ENCODE assay signal across 13 mouse cellular contexts in genomic region chr3:134178491-134179054, GRCm38 (mm10). TPM values are rescaled to one million over a fixed set of nuclear protein-coding genes. Genes with fewer than 3 reads are reported as not detected.
A peak's percentile ranks its signal among the peaks of the same experiment; 100 is the strongest.
DNase-seq lines count a peak whose midpoint lies in the region; ATAC-seq and TF ChIP-seq lines count a peak whose summit lies in the region.
"Had no signal": no experiment of that assay in that cellular context is flagged by ENCODE, and none has a peak within 500 bp of the region (broad histone marks: within the 10 kb centered on the region; RNA-seq: fewer than 3 reads in every experiment).

No protein-coding gene starts in this region.

- no peak overlapping the region for H3K9ac ChIP-seq in forebrain, embryonic 12.5 days
- no peak overlapping the region for H3K9ac ChIP-seq in forebrain, embryonic 14.5 days (ENCODE audit: low read length)
- H3K9ac ChIP-seq in midbrain, embryonic 13.5 days (replicated peaks), result no peak overlapping the region
- no peak overlapping the region for H3K9ac ChIP-seq in midbrain, embryonic 16.5 days (ENCODE audit: low read depth, low read length)
- H3K9ac ChIP-seq in hindbrain, embryonic 12.5 days, result no peak overlapping the region
- no peak overlapping the region for H3K9ac ChIP-seq in midbrain, postnatal 0 days (replicated peaks; ENCODE audit: low read length, poor library complexity, severe bottlenecking)
- H3K9ac ChIP-seq: lung, embryonic 15.5 days had no signal

- TF ChIP-seq CTCF in midbrain, postnatal 0 days (IDR thresholded peaks at IDR 0.05), result no peak
- TF ChIP-seq CTCF in gastrocnemius, adult 2 months (IDR thresholded peaks at IDR 0.05), result no peak

- no peak overlapping the region for H3K27ac ChIP-seq in forebrain, embryonic 12.5 days
- no peak overlapping the region for H3K27ac ChIP-seq in forebrain, embryonic 14.5 days (ENCODE audit: low read depth, low read length)
- H3K27ac ChIP-seq in midbrain, embryonic 13.5 days, result peak overlapping the region; percentile 45; the same call in 1 of the 2 replicates
- H3K27ac ChIP-seq in midbrain, embryonic 16.5 days (ENCODE audit: low read length), result no peak overlapping the region
- peak overlapping the region; percentile 55 for H3K27ac ChIP-seq in hindbrain, embryonic 12.5 days
- H3K27ac ChIP-seq in midbrain, postnatal 0 days (ENCODE audit: low read depth, low read length), result no peak overlapping the region
- H3K27ac ChIP-seq in gastrocnemius, adult 2 months, result no peak overlapping the region
- H3K27ac ChIP-seq: lung, embryonic 15.5 days had no signal

- H3K27me3 ChIP-seq in forebrain, embryonic 12.5 days, result no peaks in the 10 kb centered on the region
- H3K27me3 ChIP-seq in forebrain, embryonic 14.5 days (replicated peaks; ENCODE audit: control insufficient read depth, insufficient read depth, low read length), result no peaks in the 10 kb centered on the region
- no peaks in the 10 kb centered on the region for H3K27me3 ChIP-seq in midbrain, embryonic 13.5 days
- no peaks in the 10 kb centered on the region for H3K27me3 ChIP-seq in midbrain, embryonic 16.5 days (ENCODE audit: control insufficient read depth, insufficient read depth, low read depth, low read length)
- H3K27me3 ChIP-seq in hindbrain, embryonic 12.5 days, result no peaks in the 10 kb centered on the region
- H3K27me3 ChIP-seq in midbrain, postnatal 0 days (ENCODE audit: insufficient read depth, low read length), result no peaks in the 10 kb centered on the region
- H3K27me3 ChIP-seq: lung, embryonic 15.5 days had no signal

- DNase-seq in forebrain, embryonic 14.5 days (ENCODE audit: low spot score), result no peak
- DNase-seq in midbrain, postnatal 0 days (ENCODE audit: low spot score), result peak; percentile 10
- no peak for DNase-seq in thymus, postnatal 10 days (ENCODE audit: low spot score in 2 of 2)
- no peak for DNase-seq in gastrocnemius, adult 2 months
- DNase-seq: adrenal gland, postnatal 10 days had no signal

- ATAC-seq in forebrain, embryonic 12.5 days (ENCODE audit: low FRiP score), result peak; percentile 33; the same call in 1 of the 2 replicates
- ATAC-seq in forebrain, embryonic 14.5 days, result no peak
- peak; percentile 67 for ATAC-seq in midbrain, embryonic 13.5 days
- ATAC-seq in midbrain, embryonic 16.5 days, result no peak; the same call in 1 of the 2 replicates
- ATAC-seq in hindbrain, embryonic 12.5 days (ENCODE audit: low FRiP score), result peak; percentile 71
- peak; percentile 38; the same call in 1 of the 2 replicates for ATAC-seq in midbrain, postnatal 0 days (ENCODE audit: low FRiP score)

- H3K4me3 ChIP-seq in forebrain, embryonic 12.5 days (replicated peaks), result no peak overlapping the region
- H3K4me3 ChIP-seq in forebrain, embryonic 14.5 days (ENCODE audit: low read depth, low read length), result no peak overlapping the region
- H3K4me3 ChIP-seq in midbrain, embryonic 13.5 days (replicated peaks), result no peak overlapping the region
- H3K4me3 ChIP-seq in midbrain, embryonic 16.5 days (ENCODE audit: low read depth, low read length), result no peak overlapping the region
- H3K4me3 ChIP-seq in hindbrain, embryonic 12.5 days, result no peak overlapping the region
- H3K4me3 ChIP-seq in midbrain, postnatal 0 days (ENCODE audit: low read depth, low read length), result no peak overlapping the region
- H3K4me3 ChIP-seq in gastrocnemius, adult 2 months, result no peak overlapping the region
- H3K4me3 ChIP-seq: lung, embryonic 15.5 days had no signal

- no peak overlapping the region for H3K4me2 ChIP-seq in forebrain, embryonic 12.5 days
- no peak overlapping the region for H3K4me2 ChIP-seq in forebrain, embryonic 14.5 days (ENCODE audit: low read length)
- H3K4me2 ChIP-seq in midbrain, embryonic 13.5 days (replicated peaks), result no peak overlapping the region
- no peak overlapping the region for H3K4me2 ChIP-seq in midbrain, embryonic 16.5 days (ENCODE audit: low read length)
- H3K4me2 ChIP-seq in hindbrain, embryonic 12.5 days (replicated peaks), result no peak overlapping the region
- no peak overlapping the region for H3K4me2 ChIP-seq in midbrain, postnatal 0 days (ENCODE audit: low read depth, low read length, poor library complexity, severe bottlenecking)
- H3K4me2 ChIP-seq: lung, embryonic 15.5 days had no signal

- intact Hi-C loops in gastrocnemius, adult 2 months (cut with DNase I), result no loop called here

- H3K36me3 ChIP-seq in forebrain, embryonic 12.5 days (replicated peaks), result no peaks in the 10 kb centered on the region
- no peaks in the 10 kb centered on the region for H3K36me3 ChIP-seq in forebrain, embryonic 14.5 days (ENCODE audit: control insufficient read depth, insufficient read depth, low read length)
- H3K36me3 ChIP-seq in midbrain, embryonic 13.5 days, result no peaks in the 10 kb centered on the region
- no peaks in the 10 kb centered on the region for H3K36me3 ChIP-seq in midbrain, embryonic 16.5 days (ENCODE audit: control insufficient read depth, insufficient read depth, low read length)
- H3K36me3 ChIP-seq in hindbrain, embryonic 12.5 days, result no peaks in the 10 kb centered on the region
- no peaks in the 10 kb centered on the region for H3K36me3 ChIP-seq in midbrain, postnatal 0 days (ENCODE audit: insufficient read depth, low read length)
- H3K36me3 ChIP-seq: G1E; lung, embryonic 15.5 days had no signal

- 80% methylated on average over 7 of the region's 7 CpGs for WGBS in forebrain, embryonic 12.5 days
- 81% methylated on average over 7 of the region's 7 CpGs for WGBS in forebrain, embryonic 14.5 days
- 66% methylated on average over 7 of the region's 7 CpGs for WGBS in midbrain, embryonic 13.5 days
- 62% methylated on average over 7 of the region's 7 CpGs for WGBS in midbrain, embryonic 16.5 days
- 57% methylated on average over 7 of the region's 7 CpGs for WGBS in hindbrain, embryonic 12.5 days
- WGBS in midbrain, postnatal 0 days, result 65% methylated on average over 7 of the region's 7 CpGs

- H3K4me1 ChIP-seq in forebrain, embryonic 12.5 days, result no peaks in the 10 kb centered on the region
- H3K4me1 ChIP-seq in forebrain, embryonic 14.5 days (ENCODE audit: control insufficient read depth, insufficient read depth, low read length), result no peaks in the 10 kb centered on the region
- peaks cover 4% of the 10 kb centered on the region; the same call in 1 of the 2 replicates for H3K4me1 ChIP-seq in midbrain, embryonic 13.5 days (replicated peaks)
- H3K4me1 ChIP-seq in midbrain, embryonic 16.5 days (ENCODE audit: control insufficient read depth, insufficient read depth, low read length), result no peaks in the 10 kb centered on the region
- H3K4me1 ChIP-seq in hindbrain, embryonic 12.5 days, result no peaks in the 10 kb centered on the region
- H3K4me1 ChIP-seq in midbrain, postnatal 0 days (ENCODE audit: insufficient read depth, low read length), result no peaks in the 10 kb centered on the region
- H3K4me1 ChIP-seq: lung, embryonic 15.5 days had no signal

- H3K9me3 ChIP-seq in forebrain, embryonic 12.5 days, result no peaks in the 10 kb centered on the region
- H3K9me3 ChIP-seq in forebrain, embryonic 14.5 days (replicated peaks; ENCODE audit: control insufficient read depth, low read length), result no peaks in the 10 kb centered on the region
- no peaks in the 10 kb centered on the region for H3K9me3 ChIP-seq in midbrain, embryonic 13.5 days
- H3K9me3 ChIP-seq in midbrain, embryonic 16.5 days (replicated peaks; ENCODE audit: control insufficient read depth, low read length, poor library complexity, severe bottlenecking), result no peaks in the 10 kb centered on the region
- no peaks in the 10 kb centered on the region for H3K9me3 ChIP-seq in hindbrain, embryonic 12.5 days (replicated peaks)
- no peaks in the 10 kb centered on the region for H3K9me3 ChIP-seq in midbrain, postnatal 0 days (ENCODE audit: low read length)
- H3K9me3 ChIP-seq: G1E; lung, embryonic 15.5 days had no signal

RNA-seq across cellular contexts. Expression of gene Cxxc4, which starts 57.7 kb away (rescaled TPM):
- 20.9 and 25.5 TPM in 2 replicates for polyA plus RNA-seq in forebrain, embryonic 12.5 days (2016; fragmentation: Nextera tagmentation; extraction: Ambion mirVana)
- polyA plus RNA-seq in forebrain, embryonic 14.5 days (2014; fragmentation: Nextera tagmentation; extraction: Ambion mirVana), result 18.2 and 20.5 TPM in 2 replicates
- polyA plus RNA-seq in midbrain, embryonic 13.5 days (2015; fragmentation: Nextera tagmentation; extraction: Ambion mirVana), result 43.4 and 44.2 TPM in 2 replicates
- polyA plus RNA-seq in midbrain, embryonic 16.5 days (2015; fragmentation: Nextera tagmentation; extraction: Ambion mirVana), result 43.6 and 45.6 TPM in 2 replicates
- polyA plus RNA-seq in hindbrain, embryonic 12.5 days (2016; fragmentation: Nextera tagmentation; extraction: Ambion mirVana), result 22.7 and 26.4 TPM in 2 replicates
- 55.6 and 64.3 TPM in 2 replicates for total RNA-seq in midbrain, postnatal 0 days (2014; rRNA removed)
- 35.9 and 39.6 TPM in 2 replicates for polyA plus RNA-seq in midbrain, postnatal 0 days (2015; fragmentation: Nextera tagmentation; extraction: Ambion mirVana)
- total RNA-seq in gastrocnemius, adult 2 months (2021), result 1 to 10 TPM in 1 of 2 experiments, under 1 TPM in 1; 0.36 to 1.2 TPM
- total RNA-seq: granulocyte monocyte progenitor cell, adult 5-6 weeks; megakaryocyte progenitor cell, adult 5-6 weeks had no signal
- polyA plus RNA-seq: G1E had no signal

Comparison
In these comparisons a context has a peak if more than half of its experiments do, and no peak if none do; other contexts are left out.
1. ATAC-seq: peak in forebrain, embryonic 12.5 days (single experiment), midbrain, embryonic 13.5 days (single experiment), hindbrain, embryonic 12.5 days (single experiment) and midbrain, postnatal 0 days (single experiment); none in forebrain, embryonic 14.5 days (single experiment) and midbrain, embryonic 16.5 days (single experiment).
2. H3K27ac ChIP-seq: peak in midbrain, embryonic 13.5 days (single experiment) and hindbrain, embryonic 12.5 days (single experiment); none in forebrain, embryonic 12.5 days (single experiment), forebrain, embryonic 14.5 days (single experiment), midbrain, embryonic 16.5 days (single experiment), midbrain, postnatal 0 days (single experiment) and gastrocnemius, adult 2 months (single experiment).